Mouse (Mus musculus) left cerebral cortex, adult 8-10 months (tissue): Measurements from ENCODE around the gene Hoxa11. TPM values are rescaled to one million over a fixed set of nuclear protein-coding genes. Genes with fewer than 3 reads are reported as not detected.

ENCODE experiments used
- DNase-seq, 2 experiments: peaks; one replicate each; pipeline ENCODE4 v3.0.0; 2022; ENCODE audit warnings: low spot score in 2 of 2
- total RNA-seq, 4 experiments: library from RNA; stranded (reverse); gene quantifications; 2 replicates each; pipeline ENCODE4 v1.2.4; 2022

Hoxa11 gene
- total RNA-seq, 4 experiments from 2014 or later: not detected

- DNase-seq: no peak
Observed at GRCm38 (mm10) chr6:52220003-52220864, 25.4 kb downstream of the Hoxa11 start.

- no peak for DNase-seq
Observed at GRCm38 (mm10) chr6:52219234-52219942, 26.2 kb downstream of the Hoxa11 start.

DNA sequence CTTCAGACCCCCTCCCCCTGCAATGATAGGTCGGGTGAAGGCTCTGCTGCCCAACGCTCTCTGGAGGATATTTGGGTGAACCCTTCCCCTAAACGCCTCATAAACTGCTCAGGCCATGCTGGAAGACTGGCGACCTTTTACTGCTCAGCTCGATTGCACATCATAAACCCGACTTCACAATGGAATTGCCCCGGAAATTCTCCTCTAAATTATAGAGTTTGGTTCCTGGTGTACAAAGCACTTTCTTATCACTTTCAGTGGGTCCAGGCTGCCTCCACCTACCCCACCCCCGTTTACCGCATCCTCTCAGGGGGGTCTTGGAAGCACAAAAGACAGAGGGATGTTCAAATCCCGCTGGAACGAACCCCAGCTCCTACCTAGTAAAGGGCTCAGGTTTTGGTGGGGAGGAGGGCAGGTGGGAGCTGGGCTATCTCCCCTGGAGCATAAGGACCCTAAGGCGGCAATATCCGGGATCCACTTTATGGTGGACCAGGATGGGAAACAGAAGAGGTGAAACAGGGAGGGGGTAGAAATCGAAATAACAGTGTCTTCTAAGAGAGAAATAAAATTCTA is 26.9 kb downstream of the Hoxa11 start:
- no peak for DNase-seq

- no peak for DNase-seq
Observed at GRCm38 (mm10) chr6:52217895-52218642, 27.5 kb downstream of the Hoxa11 start.

DNA sequence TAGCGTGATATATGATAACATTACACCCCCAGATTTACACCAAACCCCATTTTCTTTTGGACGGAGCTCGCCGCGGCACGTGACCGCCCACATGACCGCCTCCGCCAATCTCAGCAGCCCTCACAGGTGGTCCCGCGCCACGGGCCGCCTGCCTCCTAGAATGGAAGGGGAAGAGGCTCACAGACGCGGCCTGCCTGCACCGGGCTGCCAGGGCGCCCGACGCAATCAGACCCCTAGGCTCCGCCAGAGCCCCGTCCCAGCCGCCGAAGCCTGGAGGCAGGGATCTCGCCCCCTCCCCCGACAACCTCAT is 28.2 kb downstream of the Hoxa11 start:
- DNase-seq: no peak

DNA sequence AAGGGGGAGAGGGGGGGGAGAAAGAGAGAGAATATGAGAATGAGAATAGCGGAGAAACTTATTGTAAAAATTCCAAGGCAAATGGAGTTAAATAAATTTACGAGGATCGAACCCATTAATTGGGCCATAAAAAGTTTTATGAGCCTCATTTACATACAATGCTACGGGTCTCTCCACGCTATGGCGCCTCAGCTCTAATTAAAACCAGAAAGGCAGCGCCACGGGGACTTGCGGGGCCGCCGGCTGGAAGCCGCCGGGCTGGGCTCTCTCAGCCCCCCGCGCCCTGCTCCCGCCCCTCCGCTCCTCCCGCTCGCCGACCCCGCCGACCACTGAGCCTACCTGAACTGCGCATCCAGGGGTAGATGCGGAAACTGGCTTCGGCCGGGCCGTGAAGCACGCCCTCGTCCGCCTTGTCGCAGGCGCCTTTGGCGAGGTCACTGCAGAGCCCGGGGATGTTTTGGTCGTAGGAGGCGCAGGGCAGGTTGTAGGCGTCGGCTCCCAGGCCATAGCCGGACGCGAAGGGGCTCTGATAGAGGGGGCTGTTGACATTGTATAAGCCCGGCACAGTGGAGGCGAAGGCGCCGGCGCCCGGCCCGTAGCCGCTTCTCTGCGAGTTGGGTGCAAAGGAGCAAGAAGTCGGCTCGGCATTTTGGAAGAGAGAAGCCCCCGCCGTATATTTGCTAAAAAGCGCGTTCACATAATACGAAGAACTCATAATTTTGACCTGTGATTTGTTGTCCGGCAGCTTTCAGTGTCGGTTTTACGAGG is 28.7 kb downstream of the Hoxa11 start:
- no peak for DNase-seq

DNA sequence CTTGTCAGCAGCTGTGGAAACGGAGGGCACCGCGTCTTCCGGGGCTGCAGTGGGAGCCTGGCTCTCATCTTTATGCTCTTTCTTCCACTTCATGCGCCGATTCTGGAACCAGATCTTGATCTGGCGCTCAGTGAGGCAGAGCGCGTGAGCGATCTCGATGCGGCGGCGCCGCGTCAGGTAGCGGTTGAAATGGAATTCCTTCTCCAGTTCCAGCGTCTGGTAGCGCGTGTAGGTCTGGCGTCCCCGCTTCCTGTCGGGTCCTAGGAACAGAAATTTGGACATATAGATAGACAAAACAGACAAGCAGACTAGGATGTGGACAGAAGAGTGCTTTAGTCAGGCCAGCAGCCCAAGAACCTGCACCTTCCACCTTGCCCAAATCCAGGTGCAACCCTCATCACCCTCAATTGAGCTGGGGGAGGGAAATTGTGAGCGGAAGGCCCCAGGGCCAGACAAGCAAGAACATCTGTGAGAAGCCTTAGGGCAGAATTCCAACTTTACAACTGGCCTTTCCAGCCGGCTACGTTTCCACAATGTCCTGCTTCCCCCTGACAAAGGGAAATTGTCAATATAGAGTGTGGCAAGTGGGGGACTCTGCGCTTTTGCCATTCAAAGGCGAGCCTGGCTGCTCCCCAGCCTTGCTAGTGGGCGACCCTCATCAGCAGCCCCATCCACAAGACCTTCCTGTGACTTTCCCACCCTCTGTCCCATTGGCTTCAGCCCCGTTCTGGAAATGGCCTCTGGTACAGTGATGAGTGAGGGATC is 29.7 kb downstream of the Hoxa11 start:
- DNase-seq: no peak

GRCm38 (mm10) chr6:52215070-52215469 is 30.5 kb downstream of the Hoxa11 start:
- no peak for DNase-seq

GRCm38 (mm10) chr6:52214271-52214670 is 31.3 kb downstream of the Hoxa11 start:
- DNase-seq: no peak

GRCm38 (mm10) chr6:52213119-52213986 is 32.3 kb downstream of the Hoxa11 start, which contains the start of the genes Hoxa3 and Gm28308:
Gene Hoxa3 (minus strand): TSS chr6:52213336.
Gene Gm28308 (minus strand): TSS chr6:52213339.
- no peak for DNase-seq

DNA sequence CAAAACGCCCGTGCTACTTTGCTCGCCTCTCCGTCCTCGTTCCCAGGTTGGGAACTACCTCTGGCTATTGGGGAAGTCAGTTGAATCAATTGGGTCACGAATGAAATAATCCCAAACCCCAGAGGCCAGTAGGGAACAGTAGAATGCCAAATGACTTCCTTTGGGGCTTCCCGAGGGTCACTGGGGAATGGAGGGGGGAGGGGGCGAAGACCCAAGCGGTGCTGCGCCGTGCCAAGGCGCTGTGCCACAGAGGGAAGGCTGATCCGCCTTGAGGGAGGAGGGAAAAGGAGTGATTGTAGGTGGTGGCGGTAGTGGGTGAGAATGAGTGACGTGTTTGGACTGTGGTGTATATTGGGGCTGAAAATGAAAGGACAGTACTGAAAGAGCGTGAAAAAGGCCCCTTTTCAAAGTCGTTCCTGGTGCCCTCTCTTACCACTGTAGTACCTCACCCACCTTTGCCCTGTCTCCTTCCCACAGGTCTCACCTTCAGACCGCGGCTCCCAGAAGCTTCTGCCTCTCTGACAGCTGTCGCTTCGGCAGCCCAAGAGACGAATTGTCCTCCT is 33.0 kb downstream of the Hoxa11 start:
- DNase-seq: no peak

GRCm38 (mm10) chr6:52211961-52212360 is 33.6 kb downstream of the Hoxa11 start:
- DNase-seq: no peak

- DNase-seq: no peak
Observed at GRCm38 (mm10) chr6:52211170-52211935, 34.3 kb downstream of the Hoxa11 start.

GRCm38 (mm10) chr6:52209685-52210046 is 35.9 kb downstream of the Hoxa11 start:
- no peak for DNase-seq

DNA sequence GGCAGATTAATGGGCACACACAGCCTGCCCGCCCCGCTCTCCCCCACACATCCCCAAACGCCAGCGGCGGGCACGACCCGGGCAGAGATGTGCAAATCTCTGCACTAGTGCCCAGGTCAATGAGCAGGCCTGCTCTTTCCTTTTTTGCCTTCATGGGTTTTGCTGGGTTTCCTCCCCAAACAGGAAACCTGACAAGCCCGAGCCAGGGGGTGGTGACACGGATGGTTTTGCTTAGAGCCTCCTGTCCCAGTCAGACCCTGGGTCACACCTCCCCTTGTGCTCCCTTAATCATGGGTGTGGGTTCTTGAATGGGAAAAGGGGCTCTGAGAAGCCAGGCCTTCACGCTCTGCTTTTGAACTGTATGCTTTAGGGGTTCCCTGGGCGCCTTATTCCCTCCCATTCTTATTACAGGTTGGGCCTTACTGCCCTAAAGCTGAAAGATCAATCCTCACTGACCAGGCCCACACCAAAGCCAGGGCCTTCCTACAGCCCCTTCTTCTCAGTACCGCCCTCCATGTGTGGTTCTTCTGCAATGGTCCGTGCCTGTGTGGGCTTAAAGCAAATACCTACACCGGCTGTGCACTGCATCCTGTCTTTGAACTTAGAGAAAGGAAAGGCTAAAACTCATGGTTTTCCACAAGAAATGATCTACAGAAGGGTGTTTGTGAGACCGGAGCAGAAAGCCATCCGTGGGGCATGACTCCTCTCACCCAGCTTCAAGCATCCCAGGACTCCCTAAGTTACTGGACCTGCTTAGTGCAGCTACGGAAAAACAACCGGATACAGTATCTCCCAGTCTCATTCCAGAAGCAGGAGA is 36.5 kb downstream of the Hoxa11 start:
- no peak for DNase-seq

DNA sequence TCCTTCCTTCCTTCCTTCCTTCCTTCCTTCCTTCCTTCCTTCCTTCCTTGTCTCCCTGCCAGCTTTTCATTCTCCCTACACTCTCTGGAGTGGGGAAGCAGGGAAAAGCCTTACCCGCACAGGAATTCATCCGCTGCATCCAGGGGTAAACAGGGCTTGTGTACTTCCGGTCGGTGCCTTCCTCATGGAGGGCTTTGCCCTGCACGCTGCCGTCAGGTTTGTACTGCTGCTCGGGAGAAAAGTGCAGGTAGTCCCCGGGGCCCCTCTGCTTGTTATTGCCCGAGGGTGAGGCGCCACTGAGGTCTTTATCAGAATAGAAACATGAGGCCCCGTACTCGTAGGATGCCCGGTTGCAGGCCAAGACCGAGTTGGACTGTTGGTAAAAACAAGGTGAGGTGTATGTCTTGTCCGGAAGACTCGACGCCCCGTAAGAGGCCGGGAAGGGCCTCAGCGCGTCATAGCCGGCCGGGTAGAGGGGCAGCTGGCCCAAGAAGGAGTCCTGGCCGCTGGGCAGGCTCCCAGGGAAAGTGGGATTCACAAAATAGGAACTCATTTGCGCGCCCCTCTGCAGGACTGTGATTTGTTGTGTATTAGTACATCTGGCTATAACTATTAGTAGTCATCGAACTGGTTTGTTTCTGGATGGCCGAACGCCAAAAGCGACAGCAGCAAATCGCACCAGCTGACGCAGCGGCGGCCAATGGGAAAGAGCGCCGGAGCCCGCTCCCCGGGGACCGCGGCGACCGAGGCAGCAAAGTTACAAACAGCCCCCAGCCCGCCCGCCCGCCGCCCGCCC is 37.3 kb downstream of the Hoxa11 start, which contains the start of gene Hoxa6:
Gene Hoxa6 (minus strand): TSS at position 651 of the 796 bp plus-strand sequence.
- no peak for DNase-seq

GRCm38 (mm10) chr6:52207684-52207976 is 38.0 kb downstream of the Hoxa11 start:
- no peak for DNase-seq
